Mouse (Mus musculus): ENCODE data around the gene Trim7.

- no peak for TF ChIP-seq TAL1 (IDR thresholded peaks at IDR 0.05; ENCODE audit: low read length)
- no peak for TF ChIP-seq GATA1 (IDR thresholded peaks at IDR 0.05; ENCODE audit: low read length)
Observed at GRCm38 (mm10) chr11:48871201-48871772, 45.3 kb downstream of the Trim7 start, which contains the start of gene Irgm1.

Data from erythroblast, embryonic 14.5 days (primary cell).